ENCODE assay signal across 24 mouse cellular contexts in the genomic region with DNA sequence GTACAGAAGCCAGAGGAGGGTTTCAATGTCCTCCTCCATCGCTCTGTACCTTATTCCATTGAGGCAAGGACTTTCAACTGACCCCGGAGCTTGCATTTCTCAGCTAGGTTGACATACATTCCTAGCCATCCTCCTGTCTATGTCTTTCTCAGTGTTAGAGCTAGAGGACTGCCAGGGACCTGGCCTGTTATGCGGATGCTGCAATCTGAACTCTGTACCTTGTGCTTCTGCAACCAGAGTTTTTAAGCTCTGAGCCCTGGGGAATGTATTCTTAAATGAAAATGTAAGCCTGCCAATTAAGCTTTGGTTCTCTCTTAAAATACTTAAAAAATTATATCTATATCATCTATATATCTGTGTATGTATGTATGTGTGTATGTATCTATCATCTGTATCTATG. TPM values are rescaled to one million over a fixed set of nuclear protein-coding genes. Genes with fewer than 3 reads are reported as not detected.
DNase-seq lines count a peak whose midpoint lies in the region; ATAC-seq and TF ChIP-seq lines count a peak whose summit lies in the region.
"Had no signal": no experiment of that assay in that cellular context is flagged by ENCODE, and none has a peak within 500 bp of the region (broad histone marks: within the 10 kb centered on the region; RNA-seq: fewer than 3 reads in every experiment).

No protein-coding gene starts in this region.

- H3K4me1 ChIP-seq in heart, embryonic 11.5 days (ENCODE audit: control insufficient read depth, insufficient read depth, low read length), result no peaks in the 10 kb centered on the region
- H3K4me1 ChIP-seq in liver, adult 2 months (ENCODE audit: control insufficient read depth, insufficient read depth, low read length), result peaks cover 2% of the 10 kb centered on the region
- H3K4me1 ChIP-seq in liver, postnatal 0 days (ENCODE audit: insufficient read depth), result peaks cover 4% of the 10 kb centered on the region; the same call in 1 of the 2 replicates
- 0 out of 2 replicates have a peak, but pooled peaks cover 3% of the 10 kb centered on the region for H3K4me1 ChIP-seq in liver, embryonic 11.5 days (replicated peaks; ENCODE audit: control insufficient read depth, insufficient read depth, low read length)
- H3K4me1 ChIP-seq: embryonic facial prominence, embryonic 10.5 days; embryonic facial prominence, embryonic 12.5 days had no signal

- H3K36me3 ChIP-seq in heart, embryonic 11.5 days (ENCODE audit: control insufficient read depth, insufficient read depth, low read length), result no peaks in the 10 kb centered on the region
- no peaks in the 10 kb centered on the region for H3K36me3 ChIP-seq in liver, adult 2 months (ENCODE audit: control insufficient read depth, insufficient read depth, low read length)
- H3K36me3 ChIP-seq in liver, postnatal 0 days (replicated peaks; ENCODE audit: insufficient read depth, low read length), result no peaks in the 10 kb centered on the region
- H3K36me3 ChIP-seq in liver, embryonic 11.5 days (ENCODE audit: control insufficient read depth, insufficient read depth, low read length), result no peaks in the 10 kb centered on the region
- H3K36me3 ChIP-seq: embryonic facial prominence, embryonic 10.5 days; embryonic facial prominence, embryonic 12.5 days; forebrain, embryonic 15.5 days; G1E had no signal

- peak; percentile 13 for DNase-seq in heart, adult 11 months
- DNase-seq in liver, adult 2 months (ENCODE audit: extremely low read depth, low read depth, low spot score), result peak; percentile 80
- DNase-seq in liver, result no peak
- no peak for DNase-seq in liver, postnatal 0 days
- DNase-seq in liver, embryonic 11.5 days (ENCODE audit: low spot score), result no peak
- DNase-seq: adrenal gland, adult 8-10 months; adrenal gland, postnatal 14 days; adrenal gland, postnatal 36 days; B cell, adult 2 months; cerebellum, adult 11-12 months; cerebellum, adult 2 months; cerebellum, adult 9-10 months; cerebellum, postnatal 10 days; cerebellum, postnatal 25 days had no signal

- H3K9ac ChIP-seq in heart, embryonic 11.5 days (ENCODE audit: low read depth, low read length), result no peak overlapping the region
- no peak overlapping the region for H3K9ac ChIP-seq in liver, adult 2 months (ENCODE audit: low read depth, low read length)
- H3K9ac ChIP-seq in liver, postnatal 0 days (replicated peaks), result no peak overlapping the region
- no peak overlapping the region for H3K9ac ChIP-seq in liver, embryonic 11.5 days (ENCODE audit: low read depth, low read length)
- H3K9ac ChIP-seq: embryonic facial prominence, embryonic 12.5 days; forebrain, embryonic 13.5 days; forebrain, embryonic 15.5 days had no signal

- H3K4me2 ChIP-seq in heart, embryonic 11.5 days, result no peak overlapping the region
- H3K4me2 ChIP-seq in liver, postnatal 0 days (ENCODE audit: low read depth, low read length), result no peak overlapping the region
- no peak overlapping the region for H3K4me2 ChIP-seq in liver, embryonic 11.5 days
- H3K4me2 ChIP-seq: embryonic facial prominence, embryonic 12.5 days; forebrain, embryonic 13.5 days; forebrain, embryonic 15.5 days had no signal

- no peak for TF ChIP-seq EP300 in liver, postnatal 0 days (IDR thresholded peaks at IDR 0.05; ENCODE audit: low read depth)

- no peak overlapping the region for H3K27ac ChIP-seq in heart, embryonic 11.5 days (ENCODE audit: low read depth, low read length)
- no peak overlapping the region for H3K27ac ChIP-seq in liver, adult 2 months (replicated peaks; ENCODE audit: insufficient read depth, low read depth, low read length)
- no peak overlapping the region for H3K27ac ChIP-seq in liver, postnatal 0 days (ENCODE audit: low read depth)
- H3K27ac ChIP-seq in liver, embryonic 11.5 days (ENCODE audit: low read depth, low read length), result no peak overlapping the region
- H3K27ac ChIP-seq: embryonic facial prominence, embryonic 10.5 days; embryonic facial prominence, embryonic 12.5 days; forebrain, embryonic 13.5 days; forebrain, embryonic 15.5 days had no signal

- no peak overlapping the region for H3K4me3 ChIP-seq in heart, embryonic 11.5 days (ENCODE audit: low read depth, low read length)
- H3K4me3 ChIP-seq in liver, adult 2 months (ENCODE audit: insufficient read depth, low read depth, low read length), result no peak overlapping the region
- H3K4me3 ChIP-seq in liver, postnatal 0 days (ENCODE audit: low read depth, low read length), result no peak overlapping the region
- H3K4me3 ChIP-seq in liver, embryonic 11.5 days (ENCODE audit: low read depth, low read length), result no peak overlapping the region
- H3K4me3 ChIP-seq: embryonic facial prominence, embryonic 10.5 days; embryonic facial prominence, embryonic 12.5 days; forebrain, embryonic 13.5 days; forebrain, embryonic 15.5 days had no signal

- no peak for TF ChIP-seq CTCF in liver, adult 2 months (IDR thresholded peaks at IDR 0.05; ENCODE audit: low read depth, low read length)
- no peak for TF ChIP-seq CTCF in liver, postnatal 0 days (IDR thresholded peaks at IDR 0.05; ENCODE audit: low read depth)

- no peak for TF ChIP-seq POLR2A in liver, adult 2 months (IDR thresholded peaks at IDR 0.05; ENCODE audit: extremely low read depth, insufficient read depth, low read length)

- 91% methylated on average over 3 of the region's 3 CpGs for WGBS in heart, embryonic 11.5 days (ENCODE audit: insufficient replicate concordance)
- WGBS in liver, adult 2 months, result 31% methylated on average over 3 of the region's 3 CpGs
- 69% methylated on average over 3 of the region's 3 CpGs for WGBS in liver, postnatal 0 days (ENCODE audit: insufficient replicate concordance)
- WGBS in liver, embryonic 11.5 days, result 86% methylated on average over 3 of the region's 3 CpGs

- no peak for ATAC-seq in heart, embryonic 11.5 days (replicated peaks; ENCODE audit: insufficient number of reproducible peaks, low FRiP score, low TSS enrichment)
- ATAC-seq in liver, postnatal 0 days, result peak; percentile 69
- no peak for ATAC-seq in liver, embryonic 11.5 days (replicated peaks; ENCODE audit: low FRiP score)
- ATAC-seq: activated CD4-positive, CD25-positive, alpha-beta regulatory T cell, adult 4 months; CD4-positive, CD25-positive, alpha-beta regulatory T cell, adult 4 months; forebrain, embryonic 13.5 days; forebrain, embryonic 15.5 days; Patski had no signal

- H3K9me3 ChIP-seq in heart, embryonic 11.5 days (replicated peaks; ENCODE audit: control insufficient read depth, low read length), result no peaks in the 10 kb centered on the region
- H3K9me3 ChIP-seq in liver, postnatal 0 days (ENCODE audit: low read length), result no peaks in the 10 kb centered on the region
- H3K9me3 ChIP-seq in liver, embryonic 11.5 days (ENCODE audit: control insufficient read depth, low read length), result no peaks in the 10 kb centered on the region
- H3K9me3 ChIP-seq: embryonic facial prominence, embryonic 10.5 days; embryonic facial prominence, embryonic 12.5 days; forebrain, embryonic 13.5 days; forebrain, embryonic 15.5 days; G1E had no signal

- no peaks in the 10 kb centered on the region for H3K27me3 ChIP-seq in heart, embryonic 11.5 days (ENCODE audit: control insufficient read depth, insufficient read depth, low read length)
- H3K27me3 ChIP-seq in liver, adult 2 months (ENCODE audit: control insufficient read depth, insufficient read depth, low read length), result no peaks in the 10 kb centered on the region
- no peaks in the 10 kb centered on the region for H3K27me3 ChIP-seq in liver, postnatal 0 days (ENCODE audit: insufficient read depth, low read length)
- no peaks in the 10 kb centered on the region for H3K27me3 ChIP-seq in liver, embryonic 11.5 days (replicated peaks; ENCODE audit: control insufficient read depth, insufficient read depth, low read length)
- H3K27me3 ChIP-seq: CH12.LX; embryonic facial prominence, embryonic 12.5 days; forebrain, embryonic 13.5 days; forebrain, embryonic 15.5 days had no signal

- H3K79me2 ChIP-seq in liver, adult 2 months (ENCODE audit: control insufficient read depth, insufficient read depth, low read length), result no peaks in the 10 kb centered on the region

RNA-seq across cellular contexts. Expression of gene Slc30a5, which starts 44.5 kb away (rescaled TPM):
- polyA plus RNA-seq in heart, embryonic 11.5 days (2014; fragmentation: Nextera tagmentation; extraction: Ambion mirVana), result 37.7 and 42.3 TPM in 2 replicates
- total RNA-seq in liver, adult 2 months (2014; rRNA removed), result 36.0 and 38.1 TPM in 2 replicates
- polyA plus RNA-seq in liver, adult 2 months (2012; rRNA removed), result 14.5 and 15.6 TPM in 2 replicates
- 18.8 and 18.9 TPM in 2 replicates for polyA plus RNA-seq in liver, postnatal 0 days (2015; fragmentation: Nextera tagmentation; extraction: Ambion mirVana)
- polyA plus RNA-seq in liver, embryonic 11.5 days (2014; fragmentation: Nextera tagmentation; extraction: Ambion mirVana), result 56.2 and 61.6 TPM in 2 replicates

Comparison
In these comparisons a context has a peak if more than half of its experiments do, and no peak if none do; other contexts are left out.
1. DNase-seq: peak in heart, adult 11 months (single experiment) and liver, adult 2 months (single experiment); none in liver (single experiment), liver, postnatal 0 days (single experiment) and liver, embryonic 11.5 days (single experiment).